Mouse (Mus musculus) B cell, adult 67 days (primary cell): ENCODE results near the gene Nr6a1. TPM values are rescaled to one million over a fixed set of nuclear protein-coding genes. Genes with fewer than 3 reads are reported as not detected.

Source experiments
- total RNA-seq, 2 experiments: library from RNA; stranded (reverse); gene quantifications; 4 replicates each; pipeline ENCODE4 v1.2.4; 2023

Gene Nr6a1
- total RNA-seq = 1 to 10 TPM; 2.2 to 2.4 TPM

GRCm38 (mm10) chr2:38927115-38927979 is at the start of gene Nr6a1:
Nr6a1 (minus strand) TSS chr2:38927688.

GRCm38 (mm10) chr2:38931851-38932667 is 4.6 kb upstream of the Nr6a1 start, which contains the start of gene Olfml2a:
Olfml2a (plus strand) TSS chr2:38931978.

GRCm38 (mm10) chr2:38714324-38714723 is 213.2 kb downstream of the Nr6a1 start, which contains the start of gene Nr5a1:
Nr5a1 (minus strand) TSS chr2:38714542.

Other genes starting within 250 kb of the Nr6a1 start
- gene Nr5a1, start 213.1 kb downstream of the Nr6a1 start, total RNA-seq = not detected
- gene Olfml2a, start 4.3 kb upstream of the Nr6a1 start, total RNA-seq = not detected
- gene Wdr38, start 69.8 kb upstream of the Nr6a1 start, total RNA-seq = under 1 TPM; 0.52 to 0.62 TPM
- gene Arpc5l, start 77.7 kb upstream of the Nr6a1 start, total RNA-seq = 100 to 1,000 TPM; 202 to 222 TPM
- gene Rpl35, start 77.9 kb upstream of the Nr6a1 start, total RNA-seq = 100 to 1,000 TPM; 716 to 808 TPM
- gene Golga1, start 137.9 kb upstream of the Nr6a1 start, total RNA-seq = 10 to 100 TPM; 35.6 to 41.4 TPM